Mouse (Mus musculus): ENCODE data around the gene Lgr6. TPM values are rescaled to one million over a fixed set of nuclear protein-coding genes. Genes with fewer than 3 reads are reported as not detected.

Gene Lgr6
- polyA plus RNA-seq, 1 experiment: 0.06 TPM

GRCm38 (mm10) chr1:135133678-135134435 is 28.8 kb upstream of the Lgr6 start:
- Histone ChIP-seq H3K27me3 (ENCODE audit: control insufficient read depth, insufficient read depth, low read length) (no peaks in the 10 kb centered on the region), H3K27ac (ENCODE audit: insufficient read depth, low read depth, low read length) (peak overlapping the region; percentile 75; the same call in 1 of the 2 replicates), H3K36me3 (ENCODE audit: control insufficient read depth, insufficient read depth, low read length) (no peaks in the 10 kb centered on the region), H3K4me3 (ENCODE audit: low read depth, low read length) (peak overlapping the region; percentile 21; the same call in 1 of the 2 replicates), H3K4me1 (ENCODE audit: control insufficient read depth, insufficient read depth, insufficient read length, low read length) (0 out of 2 replicates have a peak, but pooled peaks cover 9% of the 10 kb centered on the region)
- 68% methylated on average over 10 of the region's 10 CpGs for WGBS
- TF ChIP-seq POLR2A (IDR thresholded peaks at IDR 0.05; ENCODE audit: low read depth, low read length) (no peak), CTCF (IDR thresholded peaks at IDR 0.05; ENCODE audit: extremely low read depth, insufficient read length, insufficient replicate concordance, low read depth, low read length) (no peak)

GRCm38 (mm10) chr1:135132893-135133369 is 27.9 kb upstream of the Lgr6 start:
- peak overlapping the region; percentile 75 for H3K27ac ChIP-seq (ENCODE audit: insufficient read depth, low read depth, low read length)
- H3K36me3 ChIP-seq (ENCODE audit: control insufficient read depth, insufficient read depth, low read length): no peaks in the 10 kb centered on the region
- H3K27me3 ChIP-seq (ENCODE audit: control insufficient read depth, insufficient read depth, low read length): no peaks in the 10 kb centered on the region
- peaks cover 9% of the 10 kb centered on the region; the same call in 1 of the 2 replicates for H3K4me1 ChIP-seq (ENCODE audit: control insufficient read depth, insufficient read depth, insufficient read length, low read length)
- 73% methylated on average over 9 of the region's 9 CpGs for WGBS
- TF ChIP-seq POLR2A (IDR thresholded peaks at IDR 0.05; ENCODE audit: low read depth, low read length) (no peak), CTCF (IDR thresholded peaks at IDR 0.05; ENCODE audit: extremely low read depth, insufficient read length, insufficient replicate concordance, low read depth, low read length) (no peak)
- peak overlapping the region; percentile 44 for H3K4me3 ChIP-seq (ENCODE audit: low read depth, low read length)

GRCm38 (mm10) chr1:135132473-135132872 is 27.4 kb upstream of the Lgr6 start, which contains the start of gene Ptpn7:
Gene Ptpn7 (plus strand): TSS chr1:135132700.
- H3K4me3 ChIP-seq (ENCODE audit: low read depth, low read length): peak within 1 kb of the TSS; percentile 44
- peaks cover 9% of the 10 kb centered on the region; the same call in 1 of the 2 replicates for H3K4me1 ChIP-seq (ENCODE audit: control insufficient read depth, insufficient read depth, insufficient read length, low read length)
- WGBS: 19% methylated on average over 10 of the region's 10 CpGs
- H3K36me3 ChIP-seq (ENCODE audit: control insufficient read depth, insufficient read depth, low read length): no peaks in the 10 kb centered on the region
- TF ChIP-seq CTCF (IDR thresholded peaks at IDR 0.05; ENCODE audit: extremely low read depth, insufficient read length, insufficient replicate concordance, low read depth, low read length) (peak; percentile 50; the same call in 1 of the 2 replicates), POLR2A (IDR thresholded peaks at IDR 0.05; ENCODE audit: low read depth, low read length) (no peak)
- H3K27me3 ChIP-seq (ENCODE audit: control insufficient read depth, insufficient read depth, low read length): no peaks in the 10 kb centered on the region
- H3K27ac ChIP-seq (ENCODE audit: insufficient read depth, low read depth, low read length): peak within 1 kb of the TSS; percentile 75

- Histone ChIP-seq H3K4me1 (ENCODE audit: control insufficient read depth, insufficient read depth, insufficient read length, low read length) (peaks cover 9% of the 10 kb centered on the region; the same call in 1 of the 2 replicates), H3K27ac (ENCODE audit: insufficient read depth, low read depth, low read length) (peak overlapping the region; percentile 74), H3K36me3 (ENCODE audit: control insufficient read depth, insufficient read depth, low read length) (no peaks in the 10 kb centered on the region), H3K27me3 (ENCODE audit: control insufficient read depth, insufficient read depth, low read length) (no peaks in the 10 kb centered on the region), H3K4me3 (ENCODE audit: low read depth, low read length) (no peak overlapping the region; the same call in 1 of the 2 replicates)
- WGBS: 32% methylated on average over 8 of the region's 8 CpGs
- TF ChIP-seq POLR2A (IDR thresholded peaks at IDR 0.05; ENCODE audit: low read depth, low read length) (no peak), CTCF (IDR thresholded peaks at IDR 0.05; ENCODE audit: extremely low read depth, insufficient read length, insufficient replicate concordance, low read depth, low read length) (no peak)
Observed at GRCm38 (mm10) chr1:135131560-135131959, 26.5 kb upstream of the Lgr6 start.

GRCm38 (mm10) chr1:135131034-135131433 is 26.0 kb upstream of the Lgr6 start:
- peak overlapping the region; percentile 74 for H3K27ac ChIP-seq (ENCODE audit: insufficient read depth, low read depth, low read length)
- WGBS: 11% methylated on average over 6 of the region's 6 CpGs
- peaks cover 9% of the 10 kb centered on the region; the same call in 1 of the 2 replicates for H3K4me1 ChIP-seq (ENCODE audit: control insufficient read depth, insufficient read depth, insufficient read length, low read length)
- H3K4me3 ChIP-seq (ENCODE audit: low read depth, low read length): peak overlapping the region; percentile 26
- H3K36me3 ChIP-seq (ENCODE audit: control insufficient read depth, insufficient read depth, low read length): no peaks in the 10 kb centered on the region
- TF ChIP-seq CTCF (IDR thresholded peaks at IDR 0.05; ENCODE audit: extremely low read depth, insufficient read length, insufficient replicate concordance, low read depth, low read length): no peak
- TF ChIP-seq POLR2A (IDR thresholded peaks at IDR 0.05; ENCODE audit: low read depth, low read length): no peak
- H3K27me3 ChIP-seq (ENCODE audit: control insufficient read depth, insufficient read depth, low read length): no peaks in the 10 kb centered on the region

GRCm38 (mm10) chr1:135130376-135131018 is 25.4 kb upstream of the Lgr6 start:
- Histone ChIP-seq H3K27ac (ENCODE audit: insufficient read depth, low read depth, low read length) (peak overlapping the region; percentile 41; the same call in 1 of the 2 replicates), H3K4me3 (ENCODE audit: low read depth, low read length) (peak overlapping the region; percentile 26; the same call in 1 of the 2 replicates), H3K4me1 (ENCODE audit: control insufficient read depth, insufficient read depth, insufficient read length, low read length) (peaks cover 9% of the 10 kb centered on the region; the same call in 1 of the 2 replicates), H3K27me3 (ENCODE audit: control insufficient read depth, insufficient read depth, low read length) (no peaks in the 10 kb centered on the region), H3K36me3 (ENCODE audit: control insufficient read depth, insufficient read depth, low read length) (no peaks in the 10 kb centered on the region)
- TF ChIP-seq CTCF (IDR thresholded peaks at IDR 0.05; ENCODE audit: extremely low read depth, insufficient read length, insufficient replicate concordance, low read depth, low read length): no peak
- 47% methylated on average over 2 of the region's 2 CpGs for WGBS
